Mouse (Mus musculus): ENCODE measurements around the gene Hist2h2ac. TPM values are rescaled to one million over a fixed set of nuclear protein-coding genes. Genes with fewer than 3 reads are reported as not detected.

The Hist2h2ac gene
- polyA plus RNA-seq, 1 experiment: 18.4 TPM

Other genes with a start within 250 kb of the Hist2h2ac start
- 232 TPM in 2 replicates for gene Plekho1, start 224.9 kb downstream of the Hist2h2ac start, polyA plus RNA-seq (2012)
- 6.0 and 7.1 TPM in 2 replicates for gene Vps45, start 162.4 kb downstream of the Hist2h2ac start, polyA plus RNA-seq (2012)
- 3.0 and 4.9 TPM in 2 replicates for gene Otud7b, start 116.4 kb downstream of the Hist2h2ac start, polyA plus RNA-seq (2012)
- gene Mtmr11, start 58.9 kb downstream of the Hist2h2ac start, polyA plus RNA-seq (2012): not detected in 2 replicates
- 524 and 591 TPM in 2 replicates for gene Sf3b4, start 48.5 kb downstream of the Hist2h2ac start, polyA plus RNA-seq (2012)
- gene Sv2a, start 39.7 kb downstream of the Hist2h2ac start, polyA plus RNA-seq (2012): 0.37 and 0.50 TPM in 2 replicates
- 98.4 and 100 TPM in 2 replicates for gene Bola1, start 1.2 kb downstream of the Hist2h2ac start, polyA plus RNA-seq (2012)
- gene Hist2h2ab, start 1.0 kb downstream of the Hist2h2ac start, polyA plus RNA-seq (2012): 1.1 and 2.0 TPM in 2 replicates
- gene Hist2h2be, start 239 bp upstream of the Hist2h2ac start, polyA plus RNA-seq (2012): 0.49 and 0.75 TPM in 2 replicates
- gene Hist2h3c2, start 18.2 kb upstream of the Hist2h2ac start, polyA plus RNA-seq (2012): 25.9 and 32.4 TPM in 2 replicates
- 261 and 264 TPM in 2 replicates for gene Hist2h2aa2, start 19.4 kb upstream of the Hist2h2ac start, polyA plus RNA-seq (2012)
- gene Hist2h2aa1, start 24.6 kb upstream of the Hist2h2ac start, polyA plus RNA-seq (2012): 1.3 and 8.5 TPM in 2 replicates
- not detected in 2 replicates for gene Hist2h3c1, start 25.8 kb upstream of the Hist2h2ac start, polyA plus RNA-seq (2012)
- 3.4 and 3.5 TPM in 2 replicates for gene Hist2h4, start 42.4 kb upstream of the Hist2h2ac start, polyA plus RNA-seq (2012)
- 28.5 and 35.3 TPM in 2 replicates for gene Hist2h3b, start 47.8 kb upstream of the Hist2h2ac start, polyA plus RNA-seq (2012)
- 0.36 and 1.4 TPM in 2 replicates for gene Hist2h2bb, start 48.9 kb upstream of the Hist2h2ac start, polyA plus RNA-seq (2012)
- 0.03 and 0.14 TPM in 2 replicates for gene Fcgr1, start 73.1 kb upstream of the Hist2h2ac start, polyA plus RNA-seq (2012)
- gene BC107364, start 231.4 kb upstream of the Hist2h2ac start, polyA plus RNA-seq (2012): not detected in 2 replicates

All from megakaryocyte-erythroid progenitor cell, adult 5 weeks (primary cell).